Mouse (Mus musculus): Measurements from ENCODE around the gene Gm7945. TPM values are rescaled to one million over a fixed set of nuclear protein-coding genes. Genes with fewer than 3 reads are reported as not detected.

Gm7945 gene
- not detected for polyA plus RNA-seq (2015; fragmentation: Illumina TruSeq; extraction: RNeasy Lipid Tissue Mini Kit (QIAGEN cat#74804); ENCODE audit: low read depth, low replicate concordance)

DNA sequence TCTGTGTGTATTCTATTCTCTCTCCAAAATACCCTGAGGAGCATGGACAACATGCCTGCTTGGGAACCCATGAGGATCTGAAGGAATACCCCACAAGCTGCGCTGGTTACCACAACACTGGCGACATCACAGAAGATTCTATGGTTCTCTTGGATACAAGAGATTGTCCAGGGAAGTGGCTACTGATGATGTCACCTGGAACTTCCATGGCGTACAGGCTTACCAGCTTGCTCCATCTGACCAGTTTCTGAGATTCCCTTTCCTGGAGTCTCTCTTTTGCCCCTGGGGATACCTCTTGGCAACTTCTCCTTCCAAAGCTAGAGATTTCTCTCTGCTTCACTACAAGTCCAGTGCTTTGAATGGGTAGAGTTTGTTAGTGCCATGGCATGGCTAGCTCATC is at the start of gene Gm7945:
Gene Gm7945 (minus strand): TSS at position 101 of the 400 bp plus-strand sequence.

DNA sequence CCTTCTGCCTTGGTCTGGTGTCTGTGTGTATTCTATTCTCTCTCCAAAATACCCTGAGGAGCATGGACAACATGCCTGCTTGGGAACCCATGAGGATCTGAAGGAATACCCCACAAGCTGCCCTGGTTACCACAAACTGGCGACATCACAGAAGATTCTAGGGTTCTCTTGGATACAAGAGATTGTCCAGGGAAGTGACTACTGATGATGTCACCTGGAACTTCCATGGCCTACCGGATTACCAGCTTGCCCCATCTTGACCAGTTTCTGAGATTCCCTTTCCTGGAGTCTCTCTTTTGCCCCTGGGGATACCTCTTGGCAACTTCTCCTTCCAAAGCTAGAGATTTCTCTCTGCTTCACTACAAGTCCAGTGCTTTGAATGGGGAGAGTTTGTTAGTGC is 22.0 kb upstream of the Gm7945 start, which contains the start of gene Gm6482:
Gene Gm6482 (minus strand): TSS at position 101 of the 400 bp plus-strand sequence.

DNA sequence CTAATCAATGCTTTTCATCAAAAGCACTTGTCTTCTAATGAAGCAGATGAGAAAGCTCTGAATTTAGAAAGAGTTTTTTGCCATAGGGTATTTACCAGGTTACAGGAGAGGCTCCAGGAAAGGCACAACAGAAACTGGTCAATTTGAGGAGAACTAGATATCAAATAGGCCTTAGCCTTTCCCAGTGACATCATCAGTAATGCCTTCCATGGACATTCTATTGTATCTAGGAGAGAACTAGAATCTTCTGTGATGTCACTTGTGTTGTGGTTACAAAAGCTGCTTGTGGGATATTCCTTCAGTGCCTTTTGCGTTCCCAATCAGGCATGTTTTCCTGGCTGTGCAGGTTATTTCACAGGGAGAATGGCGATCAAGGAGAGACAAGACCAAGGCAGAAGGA is 37.9 kb downstream of the Gm7945 start, which contains the start of gene Gm5798:
Gene Gm5798 (plus strand): TSS at position 301 of the 400 bp plus-strand sequence.

Other genes starting within 250 kb of the Gm7945 start
- not detected for gene Mbl1, start 234.9 kb downstream of the Gm7945 start, polyA plus RNA-seq (2015; fragmentation: Illumina TruSeq; extraction: RNeasy Lipid Tissue Mini Kit (QIAGEN cat#74804); ENCODE audit: low read depth, low replicate concordance)
- gene Sftpd, start 201.2 kb downstream of the Gm7945 start, polyA plus RNA-seq (2015; fragmentation: Illumina TruSeq; extraction: RNeasy Lipid Tissue Mini Kit (QIAGEN cat#74804); ENCODE audit: low read depth, low replicate concordance), result not detected
- gene Gm2832, start 107.6 kb downstream of the Gm7945 start, polyA plus RNA-seq (2015; fragmentation: Illumina TruSeq; extraction: RNeasy Lipid Tissue Mini Kit (QIAGEN cat#74804); ENCODE audit: low read depth, low replicate concordance), result not detected
- not detected for gene Gm5798, start 37.8 kb downstream of the Gm7945 start, polyA plus RNA-seq (2015; fragmentation: Illumina TruSeq; extraction: RNeasy Lipid Tissue Mini Kit (QIAGEN cat#74804); ENCODE audit: low read depth, low replicate concordance)
- not detected for gene Gm6482, start 21.9 kb upstream of the Gm7945 start, polyA plus RNA-seq (2015; fragmentation: Illumina TruSeq; extraction: RNeasy Lipid Tissue Mini Kit (QIAGEN cat#74804); ENCODE audit: low read depth, low replicate concordance)
- not detected for gene Gm7954, start 67.1 kb upstream of the Gm7945 start, polyA plus RNA-seq (2015; fragmentation: Illumina TruSeq; extraction: RNeasy Lipid Tissue Mini Kit (QIAGEN cat#74804); ENCODE audit: low read depth, low replicate concordance)
- not detected for gene Gm3486, start 103.1 kb upstream of the Gm7945 start, polyA plus RNA-seq (2015; fragmentation: Illumina TruSeq; extraction: RNeasy Lipid Tissue Mini Kit (QIAGEN cat#74804); ENCODE audit: low read depth, low replicate concordance)
- gene Gm7970, start 169.2 kb upstream of the Gm7945 start, polyA plus RNA-seq (2015; fragmentation: Illumina TruSeq; extraction: RNeasy Lipid Tissue Mini Kit (QIAGEN cat#74804); ENCODE audit: low read depth, low replicate concordance), result not detected
- gene 1700049E17Rik2, start 186.8 kb upstream of the Gm7945 start, polyA plus RNA-seq (2015; fragmentation: Illumina TruSeq; extraction: RNeasy Lipid Tissue Mini Kit (QIAGEN cat#74804); ENCODE audit: low read depth, low replicate concordance), result not detected
- not detected for gene Gm3072, start 238.2 kb upstream of the Gm7945 start, polyA plus RNA-seq (2015; fragmentation: Illumina TruSeq; extraction: RNeasy Lipid Tissue Mini Kit (QIAGEN cat#74804); ENCODE audit: low read depth, low replicate concordance)